Mouse (Mus musculus) olfactory bulb, adult 2 months (tissue): ENCODE measurements at regions not wholly inside any gene's neighbourhood (a gene's known extent, or its start where the extent isn't known, plus 50 kb on each side); places are given as distances from the start of the nearest gene placed in this dataset.

Source experiments
- H3K27ac ChIP-seq: fragments of 200-500 bp; 2 replicates; pipeline ENCODE4 v1.5.1; 2012; ENCODE audit warnings: low read depth, low read length; ENCODE audit not compliant: insufficient read depth
- H3K4me1 ChIP-seq: fragments of 200-500 bp; 2 replicates; pipeline ENCODE4 v1.6.1; 2012; ENCODE audit warnings: low read length; ENCODE audit not compliant: control insufficient read depth, insufficient read depth
- H3K4me3 ChIP-seq: fragments of 200-500 bp; 2 replicates; pipeline ENCODE4 v1.5.1; 2012; ENCODE audit warnings: mild to moderate bottlenecking, low read depth, low read length, moderate library complexity; ENCODE audit not compliant: insufficient read depth
- CTCF ChIP-seq: fragments of 200-500 bp; IDR thresholded peaks from 2 replicates; pipeline ENCODE4 v1.5.1; 2012; ENCODE audit warnings: low read depth, mild to moderate bottlenecking, low read length, moderate library complexity; ENCODE audit not compliant: insufficient read depth
- POLR2A ChIP-seq: fragments of 200-500 bp; IDR thresholded peaks from 2 replicates; pipeline ENCODE4 v1.6.1; 2012; ENCODE audit warnings: mild to moderate bottlenecking, low read depth, low read length, moderate library complexity; ENCODE audit not compliant: insufficient read depth
- WGBS: fragments of 180-500 bp; shearing (Covaris S2); methylation state at CpG from one replicate; pipeline ENCODE4 v1.1.7; 2018; 5-methylcytosine and 5-hydroxymethylcytosine counted together

- no peak for TF ChIP-seq CTCF
- no peak for TF ChIP-seq POLR2A
Measured at GRCm38 (mm10) chr12:71441272-71441671, 131.6 kb downstream of the Dact1 start.

GRCm38 (mm10) chr12:71446177-71446891, 136.7 kb downstream of the Dact1 start:
- TF ChIP-seq POLR2A (no peak), CTCF (no peak)
- Histone ChIP-seq H3K4me1 (0 out of 2 replicates have a peak, but pooled peaks cover 4% of the 10 kb centered on the region), H3K27ac (no peak overlapping the region), H3K4me3 (no peak overlapping the region)
- WGBS, result 49% methylated on average over 8 of the region's 8 CpGs

More at GRCm38 (mm10) chr12:71441272-71441671, 131.6 kb downstream of the Dact1 start:
- 93% methylated on average over 5 of the region's 5 CpGs for WGBS
- Histone ChIP-seq H3K4me3 (no peak overlapping the region), H3K27ac (no peak overlapping the region), H3K4me1 (0 out of 2 replicates have a peak, but pooled peaks cover 4% of the 10 kb centered on the region)

DNA sequence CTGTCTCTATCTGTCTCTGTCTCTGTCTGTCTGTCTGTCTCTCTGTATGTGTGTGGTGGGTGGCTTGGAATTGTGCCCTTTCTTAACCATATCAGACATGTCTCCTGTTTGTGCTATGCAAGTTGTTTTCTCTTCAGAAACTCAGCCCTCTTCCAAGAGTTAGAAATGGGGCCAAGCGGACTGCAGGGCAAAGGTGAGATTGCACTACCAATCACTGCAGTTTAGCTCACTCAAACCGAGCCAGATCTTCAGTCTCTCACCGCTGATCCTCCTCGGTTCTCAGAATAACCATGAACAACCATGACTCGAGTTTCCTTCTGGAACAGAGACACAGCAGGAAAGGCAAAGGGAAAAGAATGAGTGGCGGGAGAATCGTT, 137.2 kb downstream of the Dact1 start:
- WGBS, result 68% methylated on average over 7 of the region's 7 CpGs

DNA sequence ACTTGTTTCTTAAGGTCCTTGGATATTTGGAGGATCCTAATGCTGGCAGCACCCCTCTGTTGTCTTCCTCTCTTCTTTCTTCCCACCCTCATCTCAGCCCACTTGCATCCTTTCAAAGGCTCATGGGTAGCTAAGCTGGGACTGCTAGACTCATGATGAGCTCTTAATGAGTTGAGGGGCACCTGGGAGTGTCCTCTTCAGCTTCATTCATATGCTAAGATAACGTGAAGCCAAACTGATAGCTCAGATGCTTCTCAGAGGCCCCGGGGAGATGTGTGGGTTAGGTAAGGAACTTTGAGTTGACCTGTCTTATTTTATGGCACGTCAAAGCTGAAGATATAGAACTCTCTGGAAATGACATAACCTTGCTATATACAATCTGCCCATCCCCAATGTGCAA, 139.3 kb downstream of the Dact1 start:
- WGBS, result 90% methylated on average over 3 of the region's 3 CpGs
- H3K4me3 ChIP-seq, result no peak overlapping the region
- H3K27ac ChIP-seq, result no peak overlapping the region
- no peak for TF ChIP-seq POLR2A
- TF ChIP-seq CTCF, result no peak
- H3K4me1 ChIP-seq, result 0 out of 2 replicates have a peak, but pooled peaks cover 4% of the 10 kb centered on the region

More for the DNA sequence above, 137.2 kb downstream of the Dact1 start:
- no peak for TF ChIP-seq POLR2A
- no peak for TF ChIP-seq CTCF
- H3K4me1 ChIP-seq, result 0 out of 2 replicates have a peak, but pooled peaks cover 4% of the 10 kb centered on the region
- no peak overlapping the region for H3K27ac ChIP-seq
- no peak overlapping the region for H3K4me3 ChIP-seq

- Histone ChIP-seq H3K4me3 (no peak overlapping the region), H3K27ac (no peak overlapping the region), H3K4me1 (0 out of 2 replicates have a peak, but pooled peaks cover 4% of the 10 kb centered on the region)
- TF ChIP-seq POLR2A, result no peak
- no peak for TF ChIP-seq CTCF
- 57% methylated on average over 4 of the region's 4 CpGs for WGBS
Measured at GRCm38 (mm10) chr12:71450128-71450527, 140.4 kb downstream of the Dact1 start.

- Histone ChIP-seq H3K4me1 (no peaks in the 10 kb centered on the region), H3K27ac (no peak overlapping the region), H3K4me3 (no peak overlapping the region)
- TF ChIP-seq POLR2A (no peak), CTCF (no peak)
- 84% methylated on average over 14 of the region's 14 CpGs for WGBS
Measured at GRCm38 (mm10) chr12:71450680-71451463, 141.2 kb downstream of the Dact1 start.

- TF ChIP-seq POLR2A (no peak), CTCF (no peak)
- Histone ChIP-seq H3K27ac (no peak overlapping the region), H3K4me1 (no peaks in the 10 kb centered on the region), H3K4me3 (no peak overlapping the region)
- 82% methylated on average over 6 of the region's 6 CpGs for WGBS
Measured at GRCm38 (mm10) chr12:71456900-71457299, 147.2 kb downstream of the Dact1 start.

DNA sequence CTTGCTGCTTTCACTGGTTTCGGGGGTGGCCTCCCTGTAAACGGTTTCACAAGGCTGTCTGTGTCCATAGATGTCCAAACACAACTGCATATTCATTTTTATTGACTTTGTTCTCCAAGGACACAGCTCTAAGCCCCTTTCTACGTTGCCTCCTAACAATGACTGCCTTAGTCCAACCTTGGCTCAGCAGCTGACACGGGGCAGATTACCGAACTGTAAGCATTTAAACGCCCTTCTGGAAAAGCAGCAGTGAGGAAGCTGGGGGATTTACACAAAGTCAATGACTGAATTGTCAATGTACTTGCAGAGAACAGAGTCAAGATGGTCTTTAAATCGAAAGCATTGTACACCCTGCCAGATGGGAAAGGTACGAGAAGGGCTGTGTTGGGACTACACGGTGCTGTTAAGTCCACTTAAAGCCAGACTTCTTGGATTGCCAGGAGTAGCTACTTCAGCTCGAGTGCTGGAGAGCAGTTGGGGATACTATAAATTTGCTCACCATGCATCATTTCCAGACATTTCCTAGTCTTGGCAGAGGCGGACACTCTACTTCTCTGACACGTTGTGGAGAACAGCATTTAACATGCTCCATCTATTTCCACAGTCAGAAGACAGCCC, 149.0 kb downstream of the Dact1 start:
- WGBS, result 59% methylated on average over 12 of the region's 12 CpGs
- no peaks in the 10 kb centered on the region for H3K4me1 ChIP-seq
- TF ChIP-seq POLR2A, result no peak
- no peak for TF ChIP-seq CTCF
- H3K27ac ChIP-seq, result no peak overlapping the region
- no peak overlapping the region for H3K4me3 ChIP-seq

DNA sequence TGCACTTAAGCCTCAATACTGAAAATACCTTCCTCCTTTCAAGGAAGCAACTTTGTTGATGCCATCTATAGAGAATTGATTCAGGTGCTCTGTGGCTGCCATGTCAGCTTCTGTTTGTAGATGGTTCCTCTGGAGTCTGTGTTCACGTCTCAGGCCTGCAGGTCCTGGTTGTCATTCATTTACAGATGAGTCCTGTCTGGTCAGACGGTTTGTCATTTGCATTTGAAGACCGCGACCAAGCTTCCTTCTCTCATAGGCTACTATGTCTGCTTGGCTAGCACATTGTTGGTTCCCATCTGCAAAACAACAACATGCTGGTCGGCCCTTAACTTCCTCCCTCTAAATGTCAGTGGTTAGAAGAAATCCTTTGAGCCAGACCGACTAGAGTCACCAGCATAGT, 151.0 kb downstream of the Dact1 start:
- no peak overlapping the region for H3K27ac ChIP-seq
- no peaks in the 10 kb centered on the region for H3K4me1 ChIP-seq
- no peak for TF ChIP-seq POLR2A
- TF ChIP-seq CTCF, result no peak
- WGBS, result 76% methylated on average over 6 of the region's 6 CpGs
- no peak overlapping the region for H3K4me3 ChIP-seq
